Mouse (Mus musculus): ENCODE data around the gene Gse1. TPM values are rescaled to one million over a fixed set of nuclear protein-coding genes. Genes with fewer than 3 reads are reported as not detected.
A peak's percentile ranks its signal among the peaks of the same experiment; 100 is the strongest.

Gene Gse1
- polyA plus RNA-seq, 1 experiment from 2014 or later, result 6.4 TPM

GRCm38 (mm10) chr8:120205916-120206315 lies 22.3 kb upstream of the Gse1 start:
- no peak for ATAC-seq
- Histone ChIP-seq H3K9ac (ENCODE audit: low read depth, low read length) (no peak overlapping the region), H3K27ac (ENCODE audit: low read depth, low read length) (no peak overlapping the region), H3K36me3 (ENCODE audit: control insufficient read depth, insufficient read depth) (no peaks in the 10 kb centered on the region), H3K27me3 (replicated peaks; ENCODE audit: control insufficient read depth, insufficient read depth, low read length) (no peaks in the 10 kb centered on the region), H3K9me3 (ENCODE audit: control insufficient read depth) (no peaks in the 10 kb centered on the region), H3K4me1 (replicated peaks; ENCODE audit: control insufficient read depth, insufficient read depth, low read length) (no peaks in the 10 kb centered on the region; the same call in 1 of the 2 replicates), H3K4me2 (replicated peaks; ENCODE audit: low read depth) (no peak overlapping the region), H3K4me3 (ENCODE audit: low read depth, low read length) (no peak overlapping the region)
- no peak for TF ChIP-seq CTCF (IDR thresholded peaks at IDR 0.05; ENCODE audit: low read depth)
- WGBS, result 88% methylated on average over 9 of the region's 9 CpGs

- H3K36me3 ChIP-seq (ENCODE audit: control insufficient read depth, insufficient read depth), result no peaks in the 10 kb centered on the region
- WGBS, result 88% methylated on average over 8 of the region's 8 CpGs
- no peaks in the 10 kb centered on the region; the same call in 1 of the 2 replicates for H3K4me1 ChIP-seq (replicated peaks; ENCODE audit: control insufficient read depth, insufficient read depth, low read length)
- no peak for ATAC-seq
- no peaks in the 10 kb centered on the region for H3K27me3 ChIP-seq (replicated peaks; ENCODE audit: control insufficient read depth, insufficient read depth, low read length)
- no peaks in the 10 kb centered on the region for H3K9me3 ChIP-seq (ENCODE audit: control insufficient read depth)
- no peak overlapping the region for H3K9ac ChIP-seq (ENCODE audit: low read depth, low read length)
- no peak overlapping the region for H3K27ac ChIP-seq (ENCODE audit: low read depth, low read length)
- TF ChIP-seq CTCF (IDR thresholded peaks at IDR 0.05; ENCODE audit: low read depth), result peak; percentile 35
- H3K4me3 ChIP-seq (ENCODE audit: low read depth, low read length), result no peak overlapping the region
- no peak overlapping the region for H3K4me2 ChIP-seq (replicated peaks; ENCODE audit: low read depth)
These were observed 20.9 kb upstream of the Gse1 start for GRCm38 (mm10) chr8:120207364-120207763.

GRCm38 (mm10) chr8:120208113-120208512 lies 20.1 kb upstream of the Gse1 start:
- no peak overlapping the region for H3K4me3 ChIP-seq (ENCODE audit: low read depth, low read length)
- H3K4me1 ChIP-seq (replicated peaks; ENCODE audit: control insufficient read depth, insufficient read depth, low read length), result no peaks in the 10 kb centered on the region; the same call in 1 of the 2 replicates
- no peak overlapping the region for H3K4me2 ChIP-seq (replicated peaks; ENCODE audit: low read depth)
- H3K27me3 ChIP-seq (replicated peaks; ENCODE audit: control insufficient read depth, insufficient read depth, low read length), result no peaks in the 10 kb centered on the region
- no peaks in the 10 kb centered on the region for H3K9me3 ChIP-seq (ENCODE audit: control insufficient read depth)
- H3K36me3 ChIP-seq (ENCODE audit: control insufficient read depth, insufficient read depth), result no peaks in the 10 kb centered on the region
- WGBS, result 32% methylated on average over 11 of the region's 11 CpGs
- H3K9ac ChIP-seq (ENCODE audit: low read depth, low read length), result no peak overlapping the region
- H3K27ac ChIP-seq (ENCODE audit: low read depth, low read length), result no peak overlapping the region
- TF ChIP-seq CTCF (IDR thresholded peaks at IDR 0.05; ENCODE audit: low read depth), result no peak
- ATAC-seq, result no peak

- Histone ChIP-seq H3K27ac (ENCODE audit: low read depth, low read length) (no peak overlapping the region), H3K4me3 (ENCODE audit: low read depth, low read length) (no peak overlapping the region), H3K9ac (ENCODE audit: low read depth, low read length) (no peak overlapping the region), H3K4me1 (replicated peaks; ENCODE audit: control insufficient read depth, insufficient read depth, low read length) (no peaks in the 10 kb centered on the region), H3K9me3 (ENCODE audit: control insufficient read depth) (no peaks in the 10 kb centered on the region), H3K4me2 (replicated peaks; ENCODE audit: low read depth) (no peak overlapping the region), H3K27me3 (replicated peaks; ENCODE audit: control insufficient read depth, insufficient read depth, low read length) (no peaks in the 10 kb centered on the region; the same call in 1 of the 2 replicates), H3K36me3 (ENCODE audit: control insufficient read depth, insufficient read depth) (no peaks in the 10 kb centered on the region)
- WGBS, result 16% methylated on average over 3 of the region's 4 CpGs
- TF ChIP-seq CTCF (IDR thresholded peaks at IDR 0.05; ENCODE audit: low read depth), result peak; percentile 66
- ATAC-seq, result no peak
These were observed 16.9 kb upstream of the Gse1 start for GRCm38 (mm10) chr8:120211345-120211744.

- H3K9me3 ChIP-seq (ENCODE audit: control insufficient read depth), result no peaks in the 10 kb centered on the region
- H3K4me1 ChIP-seq (replicated peaks; ENCODE audit: control insufficient read depth, insufficient read depth, low read length), result peaks cover 6% of the 10 kb centered on the region
- WGBS, result 87% methylated on average over 7 of the region's 7 CpGs
- H3K9ac ChIP-seq (ENCODE audit: low read depth, low read length), result no peak overlapping the region
- H3K36me3 ChIP-seq (ENCODE audit: control insufficient read depth, insufficient read depth), result no peaks in the 10 kb centered on the region
- TF ChIP-seq CTCF (IDR thresholded peaks at IDR 0.05; ENCODE audit: low read depth), result no peak
- H3K4me2 ChIP-seq (replicated peaks; ENCODE audit: low read depth), result no peak overlapping the region
- ATAC-seq, result no peak
- H3K27me3 ChIP-seq (replicated peaks; ENCODE audit: control insufficient read depth, insufficient read depth, low read length), result no peaks in the 10 kb centered on the region; the same call in 1 of the 2 replicates
- H3K27ac ChIP-seq (ENCODE audit: low read depth, low read length), result no peak overlapping the region
- H3K4me3 ChIP-seq (ENCODE audit: low read depth, low read length), result no peak overlapping the region
These were observed 15.7 kb upstream of the Gse1 start for GRCm38 (mm10) chr8:120212596-120212995.

- no peak for TF ChIP-seq CTCF (IDR thresholded peaks at IDR 0.05; ENCODE audit: low read depth)
- WGBS, result 91% methylated on average over 3 of the region's 3 CpGs
- H3K9ac ChIP-seq (ENCODE audit: low read depth, low read length), result no peak overlapping the region
- no peak overlapping the region for H3K4me3 ChIP-seq (ENCODE audit: low read depth, low read length)
- no peak overlapping the region for H3K27ac ChIP-seq (ENCODE audit: low read depth, low read length)
- ATAC-seq, result no peak
- no peak overlapping the region for H3K4me2 ChIP-seq (replicated peaks; ENCODE audit: low read depth)
- H3K4me1 ChIP-seq (replicated peaks; ENCODE audit: control insufficient read depth, insufficient read depth, low read length), result peaks cover 6% of the 10 kb centered on the region
- no peaks in the 10 kb centered on the region for H3K36me3 ChIP-seq (ENCODE audit: control insufficient read depth, insufficient read depth)
- H3K9me3 ChIP-seq (ENCODE audit: control insufficient read depth), result no peaks in the 10 kb centered on the region
- H3K27me3 ChIP-seq (replicated peaks; ENCODE audit: control insufficient read depth, insufficient read depth, low read length), result no peaks in the 10 kb centered on the region; the same call in 1 of the 2 replicates
These were observed 15.0 kb upstream of the Gse1 start for GRCm38 (mm10) chr8:120213229-120213628.

- Histone ChIP-seq H3K36me3 (ENCODE audit: control insufficient read depth, insufficient read depth) (no peaks in the 10 kb centered on the region), H3K4me3 (ENCODE audit: low read depth, low read length) (no peak overlapping the region), H3K4me2 (replicated peaks; ENCODE audit: low read depth) (no peak overlapping the region), H3K9ac (ENCODE audit: low read depth, low read length) (no peak overlapping the region), H3K27ac (ENCODE audit: low read depth, low read length) (no peak overlapping the region), H3K9me3 (ENCODE audit: control insufficient read depth) (no peaks in the 10 kb centered on the region), H3K27me3 (replicated peaks; ENCODE audit: control insufficient read depth, insufficient read depth, low read length) (no peaks in the 10 kb centered on the region; the same call in 1 of the 2 replicates), H3K4me1 (replicated peaks; ENCODE audit: control insufficient read depth, insufficient read depth, low read length) (peaks cover 6% of the 10 kb centered on the region)
- no peak for TF ChIP-seq CTCF (IDR thresholded peaks at IDR 0.05; ENCODE audit: low read depth)
- ATAC-seq, result no peak
- WGBS, result 80% methylated on average over 5 of the region's 5 CpGs
These were observed 14.3 kb upstream of the Gse1 start for GRCm38 (mm10) chr8:120213939-120214338.
